Mouse (Mus musculus): Measurements from ENCODE around the gene Olfr960.

Gene Olfr960

GRCm38 (mm10) chr9:39621073-39621472 is at the start of gene Olfr960:
Gene Olfr960 (plus strand): TSS chr9:39621373.
- DNase-seq (ENCODE audit: low spot score), result no peak

- DNase-seq (ENCODE audit: low spot score), result no peak
These were observed 45.7 kb upstream of the Olfr960 start, which contains the start of gene Olfr959 for GRCm38 (mm10) chr9:39575469-39575868. Gene Olfr959 (minus strand): TSS chr9:39575569.

GRCm38 (mm10) chr9:39577050-39577449 is 44.1 kb upstream of the Olfr960 start:
- no peak for DNase-seq (ENCODE audit: low spot score)

GRCm38 (mm10) chr9:39602536-39603332 is 18.4 kb upstream of the Olfr960 start:
- DNase-seq (ENCODE audit: low spot score), result no peak

- DNase-seq (ENCODE audit: low spot score), result no peak
These were observed 17.8 kb upstream of the Olfr960 start for GRCm38 (mm10) chr9:39603333-39603845.

GRCm38 (mm10) chr9:39603999-39604453 is 17.1 kb upstream of the Olfr960 start, which contains the start of gene AW551984:
Gene AW551984 (minus strand): TSS chr9:39604403.
- no peak for DNase-seq (ENCODE audit: low spot score)

- no peak for DNase-seq (ENCODE audit: low spot score)
These were observed 12.7 kb upstream of the Olfr960 start for GRCm38 (mm10) chr9:39608497-39608896.

- no peak for DNase-seq (ENCODE audit: low spot score)
These were observed 10.8 kb upstream of the Olfr960 start, which contains the start of gene Olfr148 for GRCm38 (mm10) chr9:39610355-39610754. Gene Olfr148 (plus strand): TSS chr9:39610655.

GRCm38 (mm10) chr9:39611953-39612352 is 9.2 kb upstream of the Olfr960 start:
- no peak for DNase-seq (ENCODE audit: low spot score)

GRCm38 (mm10) chr9:39623783-39624182 is 2.6 kb downstream of the Olfr960 start:
- no peak for DNase-seq (ENCODE audit: low spot score)

GRCm38 (mm10) chr9:39624711-39625110 is 3.5 kb downstream of the Olfr960 start:
- DNase-seq (ENCODE audit: low spot score), result no peak

GRCm38 (mm10) chr9:39629069-39629468 is 7.9 kb downstream of the Olfr960 start:
- no peak for DNase-seq (ENCODE audit: low spot score)

GRCm38 (mm10) chr9:39633913-39634594 is 12.9 kb downstream of the Olfr960 start:
- no peak for DNase-seq (ENCODE audit: low spot score)

GRCm38 (mm10) chr9:39644785-39645184 is 23.6 kb downstream of the Olfr960 start, which contains the start of gene Olfr961:
Gene Olfr961 (plus strand): TSS chr9:39645085.
- no peak for DNase-seq (ENCODE audit: low spot score)

GRCm38 (mm10) chr9:39647382-39647781 is 26.2 kb downstream of the Olfr960 start:
- no peak for DNase-seq (ENCODE audit: low spot score)

GRCm38 (mm10) chr9:39654756-39655396 is 33.7 kb downstream of the Olfr960 start:
- no peak for DNase-seq (ENCODE audit: low spot score)

GRCm38 (mm10) chr9:39666905-39667304 is 45.7 kb downstream of the Olfr960 start, which contains the start of gene Olfr963:
Gene Olfr963 (plus strand): TSS chr9:39667205.
- no peak for DNase-seq (ENCODE audit: low spot score)

- no peak for DNase-seq (ENCODE audit: low spot score)
These were observed 48.5 kb downstream of the Olfr960 start for GRCm38 (mm10) chr9:39669723-39670122.
